Mouse (Mus musculus) embryonic facial prominence, embryonic 15.5 days (tissue): ENCODE data around the gene Cckar. TPM values are rescaled to one million over a fixed set of nuclear protein-coding genes. Genes with fewer than 3 reads are reported as not detected.

Experiments
- ATAC-seq: fragments of 200-750 bp; cut with Nextera tagmentation; 2 replicates; pipeline ENCODE4 v1.8.0; 2017; ENCODE audit warnings: low read depth, moderate TSS enrichment; ENCODE audit not compliant: insufficient number of reproducible peaks, low FRiP score, low TSS enrichment
- H3K27ac ChIP-seq: fragments of 300-500 bp; sonication (generic); replicated peaks from 2 replicates; pipeline ENCODE4 v1.5.1; 2015; ENCODE audit warnings: mild to moderate bottlenecking, inconsistent platforms
- H3K27me3 ChIP-seq: fragments of 300-500 bp; sonication (generic); 2 replicates; pipeline ENCODE4 v1.6.1; 2015; ENCODE audit warnings: inconsistent platforms
- H3K36me3 ChIP-seq: fragments of 300-500 bp; sonication (generic); 2 replicates; pipeline ENCODE4 v1.6.1; 2015; ENCODE audit warnings: mild to moderate bottlenecking, inconsistent platforms
- H3K4me1 ChIP-seq: fragments of 300-500 bp; sonication (generic); 2 replicates; pipeline ENCODE4 v1.6.1; 2015; ENCODE audit warnings: inconsistent platforms
- H3K4me2 ChIP-seq: fragments of 300-500 bp; sonication (generic); replicated peaks from 2 replicates; pipeline ENCODE4 v1.6.1; 2015; ENCODE audit warnings: mild to moderate bottlenecking, inconsistent platforms
- H3K4me3 ChIP-seq: fragments of 300-500 bp; sonication (generic); replicated peaks from 2 replicates; pipeline ENCODE4 v1.5.1; 2015; ENCODE audit warnings: mild to moderate bottlenecking, inconsistent platforms
- H3K9ac ChIP-seq: fragments of 300-500 bp; sonication (generic); 2 replicates; pipeline ENCODE4 v1.6.1; 2015; ENCODE audit warnings: inconsistent platforms
- H3K9me3 ChIP-seq: fragments of 300-500 bp; sonication (generic); replicated peaks from 2 replicates; pipeline ENCODE4 v1.6.1; 2016; ENCODE audit warnings: inconsistent platforms
- WGBS: fragments of 180-500 bp; shearing (Covaris S2); methylation state at CpG from one replicate; pipeline ENCODE4 v1.1.7; 2015; 5-methylcytosine and 5-hydroxymethylcytosine counted together
- polyA plus RNA-seq: library from polyadenylated mRNA; unstranded; fragments of >200 nt; fragmentation: Nextera tagmentation; extraction: Ambion mirVana; gene quantifications from 2 replicates; pipeline ENCODE4 v1.2.1, GENCODE M21; 2015

Cckar gene
- polyA plus RNA-seq, 1 experiment from 2014 or later = 0.43 TPM

DNA sequence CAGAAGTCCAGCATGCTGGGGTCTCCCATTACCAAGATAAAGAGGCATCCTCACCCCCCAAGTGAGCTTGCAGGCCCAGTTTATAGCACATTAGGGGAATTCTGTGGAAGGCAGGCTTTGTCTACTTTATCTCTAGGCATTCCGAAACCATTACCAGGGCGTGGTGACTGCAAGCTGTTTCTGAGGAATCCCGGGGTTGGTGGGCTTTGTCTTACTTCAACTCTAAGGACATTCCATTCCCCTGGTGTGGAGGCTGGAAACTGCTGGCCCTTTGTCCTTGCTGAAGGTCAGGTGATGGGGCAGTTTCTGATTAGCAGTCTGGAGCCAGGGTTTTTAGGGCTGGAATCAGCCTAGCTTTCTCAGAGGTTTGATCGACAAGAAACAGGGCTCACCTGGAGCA is 36.0 kb downstream of the Cckar start:
- Histone ChIP-seq H3K4me3 (no peak overlapping the region), H3K27me3 (no peaks in the 10 kb centered on the region), H3K9me3 (no peaks in the 10 kb centered on the region), H3K36me3 (no peaks in the 10 kb centered on the region), H3K4me2 (no peak overlapping the region), H3K4me1 (no peaks in the 10 kb centered on the region), H3K27ac (no peak overlapping the region), H3K9ac (no peak overlapping the region)
- 64% methylated on average over 4 of the region's 4 CpGs for WGBS
- ATAC-seq = no peak

DNA sequence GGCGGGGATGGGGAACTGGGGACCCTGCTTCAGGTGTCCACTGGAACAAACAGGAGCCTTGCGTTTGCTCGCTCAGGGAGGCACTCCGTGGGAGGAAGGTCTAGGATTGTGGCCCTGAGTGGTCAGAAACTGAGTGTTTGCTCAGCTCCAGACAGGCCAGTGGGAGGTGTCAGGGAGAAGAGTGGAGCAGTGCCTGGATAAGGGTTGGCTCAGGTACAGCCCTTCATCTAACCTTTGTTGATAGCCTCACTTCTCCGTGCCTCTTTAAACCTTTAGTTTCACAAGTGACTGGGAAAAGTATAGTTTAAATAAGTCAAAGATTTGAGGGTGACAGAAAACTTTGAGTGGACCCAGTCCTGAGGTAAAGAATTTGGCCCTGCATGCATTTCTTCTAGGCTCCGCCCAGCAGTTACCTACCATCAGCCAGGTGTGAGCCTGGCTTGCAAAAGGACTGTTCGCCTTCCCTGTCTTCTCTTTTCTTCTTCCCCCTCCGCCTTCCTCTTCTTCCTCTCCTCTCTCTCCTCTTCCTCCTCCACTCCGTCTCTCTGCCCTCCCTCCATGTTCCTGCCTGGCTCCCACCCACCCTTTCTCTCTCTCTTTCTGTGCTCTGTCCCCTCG is 37.1 kb downstream of the Cckar start:
- H3K4me3 ChIP-seq = no peak overlapping the region
- no peak for ATAC-seq
- no peak overlapping the region for H3K4me2 ChIP-seq
- H3K27ac ChIP-seq = no peak overlapping the region
- no peaks in the 10 kb centered on the region for H3K36me3 ChIP-seq
- no peaks in the 10 kb centered on the region for H3K4me1 ChIP-seq
- no peak overlapping the region for H3K9ac ChIP-seq
- H3K9me3 ChIP-seq = no peaks in the 10 kb centered on the region
- WGBS = 89% methylated on average over 10 of the region's 10 CpGs
- H3K27me3 ChIP-seq = no peaks in the 10 kb centered on the region

DNA sequence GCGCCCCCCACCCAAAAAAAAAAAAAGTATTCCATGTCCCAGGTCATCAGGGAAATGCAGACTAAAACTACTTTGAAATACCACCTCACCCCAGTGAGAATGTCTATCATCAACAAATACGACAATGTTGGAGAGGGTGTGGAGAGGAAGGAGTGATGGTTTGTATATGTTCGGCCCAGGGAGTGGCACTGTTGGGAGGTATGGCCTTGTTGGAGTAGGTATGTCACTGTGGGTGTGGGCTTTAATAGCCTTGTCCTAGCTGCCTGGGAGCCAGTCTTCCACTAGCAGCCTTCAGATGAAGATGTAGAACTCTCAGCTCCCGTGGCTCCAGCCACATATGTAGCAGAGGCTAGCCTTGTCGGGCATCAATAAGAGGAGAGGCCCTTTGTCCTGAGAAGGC is 39.5 kb downstream of the Cckar start:
- ATAC-seq = no peak

DNA sequence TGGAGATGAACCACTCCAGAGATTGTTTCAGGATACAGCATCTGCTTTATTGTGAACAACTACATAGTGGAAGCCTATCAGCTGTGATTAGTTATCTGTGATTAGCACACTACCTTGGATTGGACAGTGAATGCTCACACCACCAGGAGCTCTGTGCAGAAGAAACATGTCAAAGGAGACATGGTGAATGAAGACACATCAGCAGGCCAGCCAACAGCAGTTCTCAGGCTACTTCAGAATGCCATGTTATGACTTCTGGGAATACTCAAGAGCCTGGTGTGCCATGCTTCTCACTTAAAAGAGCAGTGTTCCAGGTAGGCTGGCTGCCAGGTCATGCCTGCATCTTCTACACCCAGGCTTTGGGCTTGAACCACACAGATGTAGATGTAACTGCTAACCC is 43.8 kb downstream of the Cckar start:
- H3K9ac ChIP-seq = no peak overlapping the region
- no peaks in the 10 kb centered on the region for H3K27me3 ChIP-seq
- ATAC-seq = no peak
- no peaks in the 10 kb centered on the region for H3K4me1 ChIP-seq
- no peak overlapping the region for H3K4me2 ChIP-seq
- no peak overlapping the region for H3K27ac ChIP-seq
- no peaks in the 10 kb centered on the region for H3K36me3 ChIP-seq
- no peaks in the 10 kb centered on the region for H3K9me3 ChIP-seq
- H3K4me3 ChIP-seq = no peak overlapping the region

More for the DNA sequence above, 39.5 kb downstream of the Cckar start:
- H3K4me3 ChIP-seq = no peak overlapping the region
- no peak overlapping the region for H3K27ac ChIP-seq
- no peak overlapping the region for H3K4me2 ChIP-seq
- no peak overlapping the region for H3K9ac ChIP-seq
- H3K9me3 ChIP-seq = no peaks in the 10 kb centered on the region
- no peaks in the 10 kb centered on the region for H3K27me3 ChIP-seq
- no peaks in the 10 kb centered on the region for H3K4me1 ChIP-seq
- whole genome bisulfite sequencing = 86% methylated on average over 5 of the region's 5 CpGs
- no peaks in the 10 kb centered on the region for H3K36me3 ChIP-seq

DNA sequence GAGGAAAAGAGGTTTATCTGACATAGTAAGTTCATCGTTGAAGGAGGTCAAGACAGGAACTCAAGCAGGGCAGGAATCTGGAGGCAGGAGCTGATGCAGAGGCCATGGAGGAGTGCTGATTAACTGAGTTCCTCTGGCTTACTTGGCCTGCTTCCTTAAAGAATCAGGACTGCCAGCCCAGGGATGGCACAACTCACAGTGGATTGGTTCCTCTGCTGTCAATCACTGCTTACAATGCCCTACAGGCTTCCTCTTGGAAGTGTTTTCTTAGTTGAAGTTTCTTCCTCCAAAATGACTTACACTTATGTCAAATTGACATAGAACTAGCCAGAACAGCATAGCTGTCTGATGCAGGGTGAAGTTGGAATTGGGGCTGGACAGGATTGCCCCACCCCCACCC is 45.1 kb downstream of the Cckar start:
- no peaks in the 10 kb centered on the region for H3K36me3 ChIP-seq
- WGBS = 58% methylated on average over 1 of the region's 1 CpGs
- no peak overlapping the region for H3K4me3 ChIP-seq
- no peak overlapping the region for H3K9ac ChIP-seq
- ATAC-seq = no peak
- H3K27me3 ChIP-seq = no peaks in the 10 kb centered on the region
- H3K4me1 ChIP-seq = no peaks in the 10 kb centered on the region
- no peak overlapping the region for H3K4me2 ChIP-seq
- no peaks in the 10 kb centered on the region for H3K9me3 ChIP-seq
- H3K27ac ChIP-seq = no peak overlapping the region

DNA sequence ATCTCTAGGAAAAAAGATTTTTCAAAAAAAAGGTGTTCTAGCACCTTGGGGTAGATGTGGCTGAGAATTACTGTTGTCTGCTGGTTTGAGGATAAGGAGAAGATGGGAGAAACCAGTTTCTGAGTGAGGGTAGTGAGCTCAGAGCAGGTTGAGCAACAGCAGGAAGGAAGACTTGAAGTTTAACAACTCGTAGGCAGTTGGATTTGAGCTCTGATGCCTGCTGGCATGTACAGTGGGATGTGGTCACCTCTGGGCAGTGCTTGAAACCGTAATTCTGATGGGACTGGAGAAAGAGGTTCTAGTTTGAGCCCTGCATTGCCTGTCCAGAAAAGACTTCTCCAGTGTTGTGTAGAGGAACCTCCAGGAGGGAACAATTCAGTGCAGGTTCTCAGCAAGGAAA is 46.0 kb downstream of the Cckar start:
- H3K36me3 ChIP-seq = no peaks in the 10 kb centered on the region
- no peak overlapping the region for H3K4me2 ChIP-seq
- H3K9ac ChIP-seq = no peak overlapping the region
- H3K4me1 ChIP-seq = no peaks in the 10 kb centered on the region
- no peak for ATAC-seq
- no peak overlapping the region for H3K4me3 ChIP-seq
- no peaks in the 10 kb centered on the region for H3K27me3 ChIP-seq
- H3K9me3 ChIP-seq = no peaks in the 10 kb centered on the region
- 79% methylated on average over 2 of the region's 2 CpGs for WGBS
- H3K27ac ChIP-seq = no peak overlapping the region

DNA sequence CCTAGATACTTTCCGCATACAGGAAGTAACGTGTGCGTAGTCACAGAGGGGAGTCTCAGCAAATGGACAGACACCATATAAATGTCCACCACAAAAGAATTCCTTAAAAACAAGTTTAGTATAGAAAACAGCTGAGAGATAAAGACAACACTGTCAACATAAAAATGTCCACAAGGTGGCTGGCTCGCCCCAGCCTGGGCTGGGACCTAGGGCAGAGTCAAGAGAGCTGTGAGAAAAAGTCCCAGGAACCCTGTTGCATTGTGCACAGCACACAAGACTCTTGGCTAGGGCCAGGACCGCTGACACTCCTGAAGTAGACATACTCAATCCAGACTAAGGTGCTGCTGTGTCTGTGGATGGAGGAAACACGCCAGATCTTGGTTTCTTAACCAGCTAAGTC is 49.6 kb downstream of the Cckar start:
- 74% methylated on average over 6 of the region's 6 CpGs for WGBS
- ATAC-seq = no peak
- no peaks in the 10 kb centered on the region for H3K4me1 ChIP-seq

DNA sequence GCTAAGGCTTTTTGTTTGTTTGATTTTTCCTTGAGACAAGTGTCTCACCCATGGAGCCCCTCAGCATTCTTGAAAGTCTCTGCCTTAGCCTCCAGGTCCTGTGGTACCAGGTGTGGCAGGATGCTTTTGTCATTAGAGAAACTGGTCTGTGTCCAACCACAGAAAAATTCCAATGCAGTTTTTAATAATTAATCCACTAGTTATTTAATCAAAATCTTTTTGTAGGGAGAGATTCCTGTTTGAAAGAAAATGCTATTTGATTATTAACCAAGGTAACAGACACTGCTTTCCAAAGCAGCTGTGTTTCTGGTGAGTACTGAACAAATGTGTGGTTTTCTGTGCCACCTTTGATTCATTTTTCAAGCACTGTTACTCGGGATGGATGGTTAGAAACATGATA is 50.9 kb downstream of the Cckar start:
- Histone ChIP-seq H3K4me2 (no peak overlapping the region), H3K36me3 (peaks cover 11% of the 10 kb centered on the region), H3K27me3 (no peaks in the 10 kb centered on the region), H3K9me3 (no peaks in the 10 kb centered on the region), H3K27ac (no peak overlapping the region), H3K4me3 (no peak overlapping the region), H3K4me1 (no peaks in the 10 kb centered on the region), H3K9ac (no peak overlapping the region)
- WGBS = 0% methylated on average over 1 of the region's 1 CpGs
- ATAC-seq = no peak

More for the DNA sequence above, 49.6 kb downstream of the Cckar start:
- Histone ChIP-seq H3K36me3 (0 out of 2 replicates have a peak, but pooled peaks cover 2% of the 10 kb centered on the region), H3K9ac (no peak overlapping the region), H3K27me3 (no peaks in the 10 kb centered on the region), H3K4me2 (no peak overlapping the region), H3K4me3 (no peak overlapping the region), H3K27ac (no peak overlapping the region), H3K9me3 (no peaks in the 10 kb centered on the region)

Other genes with a start within 250 kb of the Cckar start
- gene Rbpj, start 241.6 kb downstream of the Cckar start, polyA plus RNA-seq = 36.4 and 37.6 TPM in 2 replicates
- 41.7 and 43.2 TPM in 2 replicates for gene Tbc1d19, start 101.9 kb upstream of the Cckar start, polyA plus RNA-seq